Mouse (Mus musculus) embryonic facial prominence, embryonic 11.5 days (tissue): Measurements from ENCODE around the gene Ctu1. TPM values are rescaled to one million over a fixed set of nuclear protein-coding genes. Genes with fewer than 3 reads are reported as not detected.

ENCODE experiments used
- ATAC-seq: fragments of 200-750 bp; cut with Nextera tagmentation; replicated peaks from 2 replicates; pipeline ENCODE4 v1.8.0; 2017; ENCODE audit warnings: low read depth; ENCODE audit not compliant: insufficient number of reproducible peaks, low FRiP score, low TSS enrichment
- DNase-seq: peaks from one replicate; pipeline ENCODE4 v3.0.0-alpha.2; 2015; ENCODE audit warnings: low spot score
- H3K27ac ChIP-seq: fragments of 300-500 bp; sonication (generic); replicated peaks from 2 replicates; pipeline ENCODE4 v1.5.1; 2014; ENCODE audit warnings: mild to moderate bottlenecking, low read depth, low read length, control low read depth
- H3K27me3 ChIP-seq: fragments of 300-500 bp; sonication (generic); 2 replicates; pipeline ENCODE4 v1.6.1; 2014; ENCODE audit warnings: mild to moderate bottlenecking, low read length, moderate library complexity, mixed read lengths; ENCODE audit not compliant: control insufficient read depth, insufficient read depth
- H3K36me3 ChIP-seq: fragments of 300-500 bp; sonication (generic); replicated peaks from 2 replicates; pipeline ENCODE4 v1.6.1; 2014; ENCODE audit warnings: low read depth, mild to moderate bottlenecking, low read length, moderate library complexity, mixed read lengths; ENCODE audit not compliant: control insufficient read depth, insufficient read depth
- H3K4me1 ChIP-seq: fragments of 300-500 bp; sonication (generic); 2 replicates; pipeline ENCODE4 v1.6.1; 2014; ENCODE audit warnings: low read length, mixed read lengths; ENCODE audit not compliant: control insufficient read depth, insufficient read depth
- H3K4me2 ChIP-seq: fragments of 300-500 bp; sonication (generic); 2 replicates; pipeline ENCODE4 v1.6.1; 2014; ENCODE audit warnings: low read depth, mild to moderate bottlenecking, control low read depth, low read length, moderate library complexity
- H3K4me3 ChIP-seq: fragments of 300-500 bp; sonication (generic); 2 replicates; pipeline ENCODE4 v1.5.1; 2014; ENCODE audit warnings: low read depth, low read length, control low read depth
- H3K9ac ChIP-seq: fragments of 300-500 bp; sonication (generic); replicated peaks from 2 replicates; pipeline ENCODE4 v1.6.1; 2014; ENCODE audit warnings: mild to moderate bottlenecking, control low read depth, low read length
- H3K9me3 ChIP-seq: fragments of 300-500 bp; sonication (generic); replicated peaks from 2 replicates; pipeline ENCODE4 v1.6.1; 2016; ENCODE audit warnings: mild to moderate bottlenecking, low read length, inconsistent platforms, mixed read lengths; ENCODE audit not compliant: control insufficient read depth
- WGBS: fragments of 180-500 bp; shearing (Covaris S2); extraction: QIAGEN DNeasy Blood & Tissue Kit; methylation state at CpG from one replicate; pipeline ENCODE4 v1.1.7; 2014; 5-methylcytosine and 5-hydroxymethylcytosine counted together
- polyA plus RNA-seq: library from polyadenylated mRNA; unstranded; fragments of >200 nt; fragmentation: Nextera tagmentation; extraction: Ambion mirVana; gene quantifications from 2 replicates; pipeline ENCODE4 v1.2.1, GENCODE M21; 2014

The Ctu1 gene
- polyA plus RNA-seq, 1 experiment from 2014 or later = 8.1 TPM

DNA sequence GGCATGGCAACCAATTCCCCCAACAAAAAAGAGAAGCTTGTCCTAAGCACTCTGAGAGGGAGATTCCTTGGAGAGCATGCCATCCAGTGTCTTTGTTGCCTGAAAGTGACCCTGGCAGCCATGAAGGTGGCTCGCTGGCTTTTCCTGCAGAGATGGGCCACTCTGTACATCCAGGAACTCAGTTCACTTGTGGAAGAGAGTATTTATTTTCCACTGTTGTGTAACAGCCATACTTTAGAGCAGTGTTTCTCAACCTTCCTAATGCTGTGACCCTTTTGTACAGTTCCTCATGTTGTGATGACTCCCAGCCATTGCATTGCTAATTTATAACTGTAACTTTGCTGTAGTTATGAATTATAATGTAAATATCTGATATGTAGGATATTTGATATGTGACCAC is 34.7 kb upstream of the Ctu1 start:
- Histone ChIP-seq H3K27me3 (no peaks in the 10 kb centered on the region), H3K9me3 (no peaks in the 10 kb centered on the region), H3K27ac (no peak overlapping the region), H3K4me2 (no peak overlapping the region), H3K36me3 (no peaks in the 10 kb centered on the region), H3K4me1 (no peaks in the 10 kb centered on the region), H3K9ac (no peak overlapping the region), H3K4me3 (no peak overlapping the region)
- no peak for ATAC-seq
- DNase-seq = no peak
- 82% methylated on average over 1 of the region's 1 CpGs for WGBS

DNA sequence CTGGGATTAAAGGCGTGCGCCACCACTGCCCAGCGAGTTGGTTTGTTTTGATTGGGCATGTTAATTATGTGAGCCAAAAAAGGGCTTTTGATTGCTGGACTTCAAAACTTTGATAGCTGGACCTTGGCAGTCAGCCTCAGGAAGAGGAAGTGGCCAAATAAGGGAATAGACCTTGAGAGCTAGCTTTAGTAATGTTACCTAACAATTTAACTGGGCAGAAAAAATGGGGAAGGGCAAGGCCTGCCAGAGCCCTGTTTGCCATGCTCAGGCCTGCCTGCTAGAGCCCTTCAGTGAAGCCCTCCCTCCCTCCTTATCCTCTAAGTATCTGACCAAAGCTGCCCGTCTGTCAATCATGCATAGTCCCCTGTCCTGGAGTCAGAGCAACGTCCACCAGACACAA is 29.2 kb upstream of the Ctu1 start:
- no peak overlapping the region for H3K4me2 ChIP-seq
- H3K36me3 ChIP-seq = no peaks in the 10 kb centered on the region
- no peaks in the 10 kb centered on the region for H3K9me3 ChIP-seq
- H3K4me3 ChIP-seq = no peak overlapping the region
- no peak overlapping the region for H3K9ac ChIP-seq
- no peaks in the 10 kb centered on the region for H3K4me1 ChIP-seq
- 83% methylated on average over 5 of the region's 5 CpGs for WGBS
- no peaks in the 10 kb centered on the region for H3K27me3 ChIP-seq
- H3K27ac ChIP-seq = no peak overlapping the region
- no peak for ATAC-seq
- no peak for DNase-seq

DNA sequence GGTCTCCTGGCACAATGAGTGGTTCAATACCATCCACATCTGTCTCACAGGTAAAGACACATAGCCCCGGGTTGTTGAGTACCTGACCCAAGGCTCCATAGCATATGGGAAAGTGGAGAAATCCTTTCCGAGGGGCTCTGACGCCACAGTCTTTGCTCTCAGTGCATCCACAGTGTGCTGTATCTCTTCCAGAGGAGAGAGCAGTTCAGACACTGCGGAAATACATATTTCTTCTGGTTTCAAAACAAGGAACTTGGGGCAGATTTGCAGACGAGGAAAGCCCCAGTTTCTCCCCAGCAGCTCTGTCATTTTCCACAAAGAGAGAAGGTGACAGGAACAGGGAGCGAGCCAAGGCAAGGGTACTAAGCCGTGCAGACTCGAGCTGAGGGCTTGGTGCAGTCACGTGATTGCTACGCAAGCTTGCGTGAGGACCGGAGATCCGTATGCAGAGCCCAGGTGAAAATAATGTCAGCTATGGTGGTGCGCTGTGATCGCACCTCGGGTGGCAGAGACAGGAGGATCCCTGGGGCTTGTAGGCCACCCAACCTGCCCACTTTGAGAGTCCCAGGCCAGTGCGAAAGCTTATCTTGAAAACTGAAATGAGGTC is 28.7 kb upstream of the Ctu1 start:
- no peak for ATAC-seq
- Histone ChIP-seq H3K27me3 (no peaks in the 10 kb centered on the region), H3K9me3 (no peaks in the 10 kb centered on the region), H3K36me3 (no peaks in the 10 kb centered on the region), H3K4me1 (no peaks in the 10 kb centered on the region), H3K9ac (no peak overlapping the region), H3K4me3 (no peak overlapping the region), H3K27ac (no peak overlapping the region), H3K4me2 (no peak overlapping the region)
- no peak for DNase-seq
- 83% methylated on average over 17 of the region's 17 CpGs for WGBS

DNA sequence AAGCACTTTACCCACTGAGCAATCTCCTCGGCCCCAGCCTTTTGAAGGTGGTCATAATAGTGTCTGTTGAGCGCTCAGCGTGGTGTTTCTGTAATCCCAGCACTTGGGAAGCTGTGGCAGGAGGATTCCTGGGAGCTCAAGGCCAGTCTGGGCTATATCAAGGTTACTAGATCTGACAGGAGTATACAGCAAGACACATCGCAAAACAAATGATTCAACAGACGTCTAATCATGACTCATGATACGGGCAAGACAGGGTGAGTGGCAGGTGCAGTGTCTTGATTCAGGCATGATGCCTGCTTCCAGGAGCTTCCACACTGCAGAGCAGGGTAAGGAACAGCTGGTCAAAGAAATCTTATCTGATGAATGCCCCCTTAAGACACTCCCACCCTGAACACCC is 19.1 kb upstream of the Ctu1 start:
- Histone ChIP-seq H3K36me3 (no peaks in the 10 kb centered on the region), H3K4me2 (no peak overlapping the region), H3K9ac (no peak overlapping the region), H3K4me1 (no peaks in the 10 kb centered on the region), H3K4me3 (no peak overlapping the region), H3K27me3 (no peaks in the 10 kb centered on the region), H3K9me3 (no peaks in the 10 kb centered on the region), H3K27ac (no peak overlapping the region)
- DNase-seq (no peak), ATAC-seq (no peak)
- 86% methylated on average over 6 of the region's 6 CpGs for WGBS

DNA sequence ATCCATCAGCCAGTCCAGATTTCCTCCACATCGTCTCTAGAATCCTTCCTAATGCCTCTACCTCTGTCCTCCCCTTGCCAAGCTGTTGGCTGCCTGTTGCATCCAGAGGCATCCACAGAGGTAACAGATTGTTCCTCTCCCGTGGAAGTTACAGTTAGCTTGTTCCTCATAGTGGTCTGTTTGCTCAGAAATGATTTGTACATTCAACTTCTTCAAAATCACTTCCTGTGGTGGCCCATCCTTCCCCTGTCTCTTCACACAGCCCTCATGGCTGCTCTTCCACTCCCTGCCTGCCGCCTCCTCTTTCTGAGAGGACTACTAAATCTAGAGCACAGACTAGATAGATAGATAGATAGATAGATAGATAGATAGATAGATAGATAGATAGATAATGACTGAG is 17.3 kb upstream of the Ctu1 start:
- H3K4me1 ChIP-seq = no peaks in the 10 kb centered on the region
- no peak overlapping the region for H3K4me3 ChIP-seq
- H3K36me3 ChIP-seq = no peaks in the 10 kb centered on the region
- DNase-seq (no peak), ATAC-seq (no peak)
- 81% methylated on average over 3 of the region's 3 CpGs for WGBS
- no peaks in the 10 kb centered on the region for H3K27me3 ChIP-seq
- H3K27ac ChIP-seq = no peak overlapping the region
- no peaks in the 10 kb centered on the region for H3K9me3 ChIP-seq
- H3K4me2 ChIP-seq = no peak overlapping the region
- H3K9ac ChIP-seq = no peak overlapping the region

DNA sequence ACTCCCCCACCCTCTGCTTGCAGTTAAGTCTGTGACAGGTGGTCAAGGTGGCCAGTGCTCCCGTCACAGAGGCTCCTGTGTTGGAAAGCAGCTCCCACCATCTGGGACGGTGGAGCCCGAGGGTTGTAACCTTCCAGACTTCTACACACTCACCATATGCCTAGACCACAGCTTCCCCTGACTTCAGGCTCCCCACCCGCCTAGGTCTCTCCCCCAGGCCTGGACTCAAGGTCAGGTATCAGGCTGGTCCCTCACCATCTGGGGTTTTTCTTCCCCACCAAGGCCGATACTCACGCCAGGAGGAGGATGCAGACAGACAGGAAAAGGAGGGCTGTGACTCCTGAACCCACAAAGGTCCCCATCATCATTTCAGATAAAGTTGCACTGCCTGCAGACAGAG is 15.6 kb upstream of the Ctu1 start:
- no peaks in the 10 kb centered on the region for H3K4me1 ChIP-seq
- no peak overlapping the region for H3K4me2 ChIP-seq
- H3K27ac ChIP-seq = no peak overlapping the region
- DNase-seq = no peak
- H3K4me3 ChIP-seq = no peak overlapping the region
- no peaks in the 10 kb centered on the region for H3K36me3 ChIP-seq
- ATAC-seq = no peak
- WGBS = 57% methylated on average over 6 of the region's 6 CpGs
- H3K27me3 ChIP-seq = no peaks in the 10 kb centered on the region
- no peaks in the 10 kb centered on the region for H3K9me3 ChIP-seq
- no peak overlapping the region for H3K9ac ChIP-seq

DNA sequence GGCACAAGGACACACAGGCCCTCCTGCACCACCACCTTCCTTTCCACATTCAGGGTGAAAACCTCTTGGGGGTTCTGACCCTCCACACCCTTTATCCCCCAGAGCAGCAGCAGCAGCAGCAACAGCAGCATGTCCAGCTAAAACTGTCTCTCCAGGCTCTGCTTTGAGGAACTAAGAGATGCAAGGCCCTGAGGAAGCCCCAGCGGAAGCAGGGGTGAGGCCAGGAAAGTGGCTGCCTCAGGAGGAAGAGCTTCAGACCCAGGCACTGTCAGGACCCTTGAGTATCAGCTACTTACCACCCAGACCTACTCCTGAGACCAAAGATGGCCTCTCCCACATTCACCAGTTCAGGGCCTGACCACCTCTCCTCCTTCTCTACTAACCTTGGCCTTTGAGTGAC is 11.8 kb upstream of the Ctu1 start, which contains the start of gene Siglece:
TSS of gene Siglece (minus strand) at position 160 of the 400 bp plus-strand sequence.
- H3K4me1 ChIP-seq = no peaks in the 10 kb centered on the region
- 55% methylated on average over 1 of the region's 1 CpGs for WGBS
- H3K4me2 ChIP-seq = no peak within 1 kb of the TSS
- H3K9ac ChIP-seq = no peak within 1 kb of the TSS
- no peak within 1 kb of the TSS for H3K4me3 ChIP-seq
- no peaks in the 10 kb centered on the region for H3K36me3 ChIP-seq
- H3K27me3 ChIP-seq = no peaks in the 10 kb centered on the region
- no peaks in the 10 kb centered on the region for H3K9me3 ChIP-seq
- no peak within 1 kb of the TSS for H3K27ac ChIP-seq
- DNase-seq (no peak), ATAC-seq (no peak)

DNA sequence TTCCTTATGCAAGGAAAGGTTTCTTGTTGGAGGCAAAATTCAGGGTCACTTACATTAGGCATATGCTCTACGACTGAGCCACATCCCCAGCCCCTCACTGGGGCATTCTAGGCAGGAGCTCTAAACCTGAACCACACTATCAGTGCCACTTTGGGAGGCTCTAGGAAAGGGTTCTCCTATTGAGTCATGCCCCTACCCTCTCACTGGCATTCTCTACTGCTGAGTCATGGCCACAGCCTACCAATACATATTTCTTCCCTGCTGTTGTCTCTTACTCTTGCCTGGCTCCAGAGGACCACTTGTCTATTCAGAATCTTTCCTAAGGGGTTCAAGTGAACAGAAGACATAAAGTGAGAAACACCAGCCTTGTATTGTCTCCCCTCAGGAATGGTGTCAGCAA is 9.0 kb upstream of the Ctu1 start:
- no peaks in the 10 kb centered on the region for H3K4me1 ChIP-seq
- H3K9me3 ChIP-seq = no peaks in the 10 kb centered on the region
- no peak overlapping the region for H3K9ac ChIP-seq
- ATAC-seq (no peak), DNase-seq (no peak)
- 94% methylated on average over 1 of the region's 1 CpGs for WGBS
- no peaks in the 10 kb centered on the region for H3K36me3 ChIP-seq
- H3K27me3 ChIP-seq = no peaks in the 10 kb centered on the region
- H3K27ac ChIP-seq = no peak overlapping the region
- no peak overlapping the region for H3K4me3 ChIP-seq
- H3K4me2 ChIP-seq = no peak overlapping the region
